Mouse (Mus musculus) megakaryocyte, embryonic 14.5 days (primary cell): ENCODE measurements around the gene Obsl1.

Source experiments
- FLI1 ChIP-seq: IDR thresholded peaks from 2 replicates; pipeline ENCODE4 v1.6.1; 2012; ENCODE audit warnings: low read length, inconsistent platforms, mixed read lengths
- GATA1 ChIP-seq: IDR thresholded peaks from 3 replicates; pipeline ENCODE4 v1.6.1; 2012; ENCODE audit warnings: mixed read lengths, low read length, inconsistent platforms, borderline replicate concordance

GRCm38 (mm10) chr1:75448937-75449336 lies 57.3 kb downstream of the Obsl1 start:
- TF ChIP-seq GATA1: no peak
- TF ChIP-seq FLI1: no peak
